Mouse (Mus musculus) right cerebral cortex, postnatal 4 days (tissue): ENCODE measurements around the gene Ttc41.

Experiments used
- DNase-seq: peaks from one replicate; pipeline ENCODE4 v3.0.0-alpha.2; 2022

Ttc41 gene

GRCm38 (mm10) chr10:86784126-86784675 is 78.6 kb downstream of the Ttc41 start:
- no peak for DNase-seq

GRCm38 (mm10) chr10:86785396-86785795 is 79.8 kb downstream of the Ttc41 start:
- DNase-seq: no peak

- DNase-seq: no peak
These were observed 80.5 kb downstream of the Ttc41 start for GRCm38 (mm10) chr10:86786083-86786482.

GRCm38 (mm10) chr10:86788193-86788592 is 82.6 kb downstream of the Ttc41 start:
- DNase-seq: no peak

- no peak for DNase-seq
These were observed 83.6 kb downstream of the Ttc41 start for GRCm38 (mm10) chr10:86789146-86789672.

GRCm38 (mm10) chr10:86791507-86792184 is 86.0 kb downstream of the Ttc41 start:
- DNase-seq: no peak

- DNase-seq: no peak
These were observed 87.9 kb downstream of the Ttc41 start for GRCm38 (mm10) chr10:86793509-86793951.

GRCm38 (mm10) chr10:86794196-86794595 is 88.6 kb downstream of the Ttc41 start:
- DNase-seq: no peak

- DNase-seq: no peak
These were observed 89.4 kb downstream of the Ttc41 start for GRCm38 (mm10) chr10:86794794-86795535.

GRCm38 (mm10) chr10:86796073-86796741 is 90.6 kb downstream of the Ttc41 start:
- no peak for DNase-seq

GRCm38 (mm10) chr10:86807362-86807761 is 101.8 kb downstream of the Ttc41 start:
- no peak for DNase-seq

- DNase-seq: no peak
These were observed 102.6 kb downstream of the Ttc41 start for GRCm38 (mm10) chr10:86808013-86808758.

GRCm38 (mm10) chr10:86810000-86810399 is 104.4 kb downstream of the Ttc41 start:
- no peak for DNase-seq

GRCm38 (mm10) chr10:86810612-86811011 is 105.0 kb downstream of the Ttc41 start:
- DNase-seq: no peak

- DNase-seq: no peak
These were observed 108.9 kb downstream of the Ttc41 start for GRCm38 (mm10) chr10:86814292-86815131.

GRCm38 (mm10) chr10:86815133-86815532 is 109.5 kb downstream of the Ttc41 start:
- no peak for DNase-seq

GRCm38 (mm10) chr10:86819649-86820165 is 114.1 kb downstream of the Ttc41 start:
- DNase-seq: peak; percentile 16

- DNase-seq: no peak
These were observed 115.4 kb downstream of the Ttc41 start for GRCm38 (mm10) chr10:86821014-86821413.

- DNase-seq: peak; percentile 22
These were observed 118.5 kb downstream of the Ttc41 start for GRCm38 (mm10) chr10:86824093-86824492.

- no peak for DNase-seq
These were observed 119.3 kb downstream of the Ttc41 start for GRCm38 (mm10) chr10:86824871-86825270.

- DNase-seq: no peak
These were observed 120.4 kb downstream of the Ttc41 start for GRCm38 (mm10) chr10:86825871-86826522.
